Mouse (Mus musculus) NIH3T3 (cell line): ENCODE measurements around the gene Pomp.
"Not testable (repeated sequence)": the region's sequence is repeated elsewhere in the genome, so short reads cannot be mapped to it uniquely, and the experiment has no call there.

ENCODE experiments used
- DNase-seq: peaks from one replicate; pipeline ENCODE4 v3.0.0-alpha.2; 2012; ENCODE audit warnings: low read depth

Gene Pomp

GRCm38 (mm10) chr5:147860076-147860448 is 199 bp upstream of the Pomp start:
- no peak for DNase-seq

GRCm38 (mm10) chr5:147868674-147869073 is 8.4 kb downstream of the Pomp start:
- no peak for DNase-seq

DNA sequence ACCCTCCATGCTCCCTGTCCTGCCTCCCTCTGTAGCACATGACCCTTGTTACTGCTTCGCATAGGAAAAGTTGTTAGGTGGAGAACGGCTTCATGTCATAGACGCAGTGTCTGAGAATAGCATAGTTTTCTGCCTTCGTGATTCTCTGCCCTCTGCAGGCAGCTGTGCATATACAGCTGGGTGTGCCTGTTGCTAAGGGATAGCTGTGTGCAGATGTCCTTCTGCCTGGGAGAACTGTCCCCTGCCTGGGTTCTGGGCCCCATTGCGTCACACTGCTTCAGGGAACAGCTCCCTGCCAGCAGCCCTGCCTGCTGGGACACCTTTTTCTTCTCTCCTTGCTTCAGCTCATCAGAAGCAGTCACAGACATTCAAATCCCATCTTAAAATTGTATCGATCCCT is 9.3 kb downstream of the Pomp start:
- no peak for DNase-seq

DNA sequence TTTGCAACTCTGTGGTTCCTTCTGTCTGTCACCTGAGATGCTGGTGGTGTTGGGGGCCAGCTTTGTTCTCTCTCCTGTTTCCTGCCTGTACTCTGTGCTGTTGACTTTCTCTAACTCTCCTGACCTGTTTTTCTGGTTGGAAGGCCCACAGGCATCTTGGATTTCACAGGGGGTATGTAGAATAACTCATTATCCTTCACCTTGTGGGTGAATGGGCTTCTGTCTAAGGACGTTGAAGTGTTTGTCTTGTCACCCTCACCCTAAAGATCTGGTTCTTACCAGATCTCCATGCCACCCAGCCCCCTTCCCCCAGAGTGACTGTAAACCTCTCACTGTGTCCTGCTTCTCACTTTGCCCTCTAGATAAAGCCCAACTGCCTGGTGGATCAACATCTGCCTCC is 10.0 kb downstream of the Pomp start:
- DNase-seq = no peak

DNA sequence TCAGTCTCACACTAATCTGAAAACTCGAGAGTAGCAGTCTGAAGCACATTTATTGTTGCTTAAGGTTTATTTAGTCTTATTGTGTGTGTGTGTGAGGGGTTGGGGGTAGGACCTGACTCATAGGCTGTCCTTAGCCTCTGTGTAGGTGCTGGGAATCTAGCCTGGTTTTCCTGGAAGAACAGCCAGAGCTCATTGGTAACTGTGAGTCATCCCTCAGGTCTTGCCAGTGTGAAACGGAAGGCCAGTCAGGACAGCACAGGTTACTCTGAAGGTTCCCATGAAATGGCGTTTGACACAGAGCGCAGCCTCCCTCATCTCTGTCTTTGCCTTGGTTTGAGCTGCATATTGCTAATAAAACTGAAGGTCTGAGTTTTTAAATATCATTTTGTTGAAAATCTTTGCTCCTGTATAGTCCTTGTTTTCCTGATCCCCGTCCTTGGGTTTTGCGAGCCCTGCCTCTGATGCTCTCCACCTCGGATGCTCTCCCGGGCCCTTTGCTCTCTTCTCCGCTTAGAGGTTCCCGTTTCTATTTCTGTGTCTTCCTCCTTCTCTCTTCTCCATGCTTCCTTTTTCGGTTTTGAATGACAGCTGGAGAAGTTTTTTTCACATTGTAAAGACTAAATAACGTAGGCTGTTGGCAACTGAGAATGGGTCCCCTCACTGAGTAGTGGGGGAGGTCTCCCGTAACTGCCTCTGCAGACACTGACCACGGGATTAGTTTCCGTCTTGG is 11.0 kb downstream of the Pomp start:
- DNase-seq = peak; percentile 23

GRCm38 (mm10) chr5:147874491-147875065 is 14.3 kb downstream of the Pomp start:
- DNase-seq = no peak

DNA sequence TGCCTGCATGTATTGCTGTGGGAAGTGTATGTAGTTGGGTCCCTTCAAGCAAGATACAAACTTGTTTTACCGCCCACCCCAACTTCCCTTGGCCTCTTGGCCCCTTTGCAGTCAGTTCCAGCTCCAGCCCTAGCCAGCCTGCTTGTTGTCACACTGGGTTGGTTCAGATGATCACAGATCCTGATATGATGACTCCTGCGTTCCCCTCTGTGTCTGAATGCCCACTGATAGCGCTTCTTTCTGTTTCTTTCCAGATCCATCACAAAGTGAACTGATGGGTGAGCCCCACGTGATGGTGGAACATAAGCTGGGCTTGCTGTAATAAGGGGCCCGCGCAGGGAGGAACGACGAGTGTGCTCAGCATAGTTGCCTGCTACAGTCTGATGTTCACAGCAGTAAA is 14.9 kb downstream of the Pomp start:
- DNase-seq = no peak

DNA sequence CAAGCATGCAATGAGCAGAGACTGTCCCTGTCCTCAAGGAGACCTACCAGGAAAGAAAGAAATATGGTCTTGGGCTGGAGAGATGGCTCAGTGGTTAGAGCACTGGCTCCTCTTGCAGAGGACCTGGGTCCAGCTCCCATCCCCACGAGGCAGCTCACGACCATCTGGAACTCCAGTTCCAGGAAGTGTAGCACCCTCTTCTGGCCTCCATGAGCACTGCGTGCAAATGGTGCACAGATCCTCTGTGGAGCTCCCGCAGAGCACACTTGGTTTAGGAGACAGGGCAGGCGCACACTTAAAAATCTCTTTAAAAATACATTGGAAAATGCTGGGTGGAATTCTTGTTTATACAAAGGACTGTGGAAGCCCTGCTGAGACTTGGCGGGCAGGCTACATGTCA is 17.3 kb downstream of the Pomp start:
- peak; percentile 28 for DNase-seq

DNA sequence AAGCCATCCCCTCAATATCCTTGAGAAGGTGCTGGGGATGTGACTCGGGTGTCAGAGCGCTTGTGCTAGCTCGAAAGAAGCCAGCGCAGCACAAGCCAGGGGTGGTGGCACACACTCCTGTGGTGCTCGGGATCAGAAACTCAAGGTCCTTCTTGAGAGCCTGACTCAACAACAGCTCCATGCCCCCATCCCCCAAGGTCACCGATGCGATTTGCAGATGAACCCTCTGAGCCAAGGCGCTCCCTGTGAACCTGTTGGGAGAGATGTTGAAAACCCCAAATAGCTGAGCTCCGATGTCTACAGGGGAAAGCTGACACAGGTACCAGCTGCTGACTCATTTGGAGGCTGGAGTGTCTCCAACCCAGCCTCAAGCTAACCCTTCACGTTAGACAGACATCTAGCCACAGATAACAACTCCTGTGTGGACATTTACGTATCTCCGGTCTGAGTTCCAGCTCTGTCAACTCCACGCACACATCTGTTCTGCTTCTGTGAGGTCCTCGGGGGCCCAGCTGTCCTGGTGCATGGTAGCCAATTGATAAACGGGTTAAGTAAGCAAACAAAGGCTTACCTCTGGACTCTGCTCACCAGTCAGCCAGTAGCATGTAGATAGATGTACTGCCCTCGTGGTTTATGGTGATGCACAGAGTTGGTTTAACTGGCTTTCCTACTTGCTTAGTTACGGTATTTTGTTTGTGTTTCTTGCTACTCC is 19.9 kb downstream of the Pomp start:
- no peak for DNase-seq

DNA sequence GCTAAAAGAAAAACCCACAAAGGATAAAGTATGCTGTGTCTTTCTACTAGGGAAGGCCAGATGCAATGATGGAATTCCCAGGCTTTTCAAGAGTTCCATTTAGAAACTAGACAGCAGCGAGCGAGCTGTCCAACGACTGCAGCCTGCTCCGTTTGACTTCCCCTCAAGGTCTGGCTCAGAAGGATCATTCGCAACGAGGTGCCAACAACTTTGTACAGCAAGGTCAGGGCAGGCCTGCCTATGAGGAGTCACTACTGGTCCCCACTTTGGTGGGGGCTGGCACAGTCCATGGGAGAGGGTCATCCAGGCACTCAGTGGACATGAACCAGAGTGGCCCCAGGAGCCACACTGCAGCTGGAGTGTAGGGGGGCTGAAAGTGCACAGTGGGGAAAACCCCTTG is 23.3 kb downstream of the Pomp start:
- DNase-seq = no peak

DNA sequence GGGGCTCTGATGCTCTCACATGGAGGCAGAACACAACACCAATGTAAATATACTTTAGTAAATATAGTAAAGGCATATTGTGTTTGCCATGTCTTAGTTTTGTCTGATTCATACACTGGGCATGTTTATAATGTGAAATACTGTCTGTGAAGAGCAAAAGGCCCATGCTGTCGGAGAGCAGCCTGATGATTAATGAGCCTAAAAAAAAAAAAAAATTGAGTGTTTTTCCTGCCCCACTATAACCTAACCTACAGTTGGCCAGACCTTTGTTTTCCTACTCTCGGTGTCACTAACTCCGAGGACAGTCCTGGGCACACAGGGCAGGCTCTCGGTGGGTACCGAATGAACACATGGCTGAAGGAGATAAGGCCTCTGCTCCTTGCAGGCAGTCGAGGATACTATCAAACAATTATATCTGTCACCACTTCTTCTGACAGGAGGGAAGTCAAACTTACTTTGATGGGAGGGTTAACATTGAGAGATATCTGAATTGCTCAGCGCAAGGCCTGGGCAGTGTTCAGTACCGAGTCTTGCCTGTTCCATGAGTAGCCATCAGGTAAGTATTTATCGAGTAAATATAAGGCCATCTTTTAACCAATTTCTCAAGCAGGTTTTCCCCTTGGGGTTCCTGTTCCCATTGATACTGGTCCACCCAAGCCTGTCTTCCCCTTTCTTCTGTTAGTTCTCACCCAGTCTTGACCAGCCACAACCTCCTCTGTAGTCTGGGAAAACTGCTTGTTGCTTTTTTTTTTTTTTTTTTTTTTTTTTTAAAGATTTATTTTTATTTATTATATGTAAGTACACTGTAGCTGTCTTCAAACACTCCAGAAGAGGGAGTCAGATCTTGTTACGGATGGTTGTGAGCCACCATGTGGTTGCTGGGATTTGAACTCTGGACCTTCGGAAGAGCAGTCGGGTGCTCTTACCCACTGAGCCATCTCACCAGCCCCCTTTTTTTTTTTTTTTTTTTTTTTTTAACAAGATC is 28.3 kb downstream of the Pomp start:
- DNase-seq = peak; percentile 10

DNA sequence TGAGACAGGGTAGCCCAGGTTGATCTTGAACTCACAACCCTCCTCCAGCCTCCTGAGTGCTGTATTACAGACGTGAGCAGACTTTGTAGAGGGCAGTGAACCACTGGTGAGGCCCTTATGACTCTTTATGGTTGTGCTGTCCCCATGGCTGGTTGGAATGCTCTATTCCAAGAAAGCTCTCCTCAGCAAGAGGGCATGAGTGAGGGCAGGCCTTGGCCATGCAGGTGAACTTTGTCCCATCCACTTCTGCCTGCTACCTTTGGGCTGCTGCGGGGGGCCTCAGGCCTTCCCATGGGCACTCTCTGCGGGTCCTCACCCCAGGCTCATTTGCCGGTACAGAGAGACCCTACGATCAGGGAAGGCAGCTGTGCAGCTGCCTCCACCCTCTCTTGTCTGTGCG is 32.5 kb downstream of the Pomp start:
- no peak for DNase-seq

GRCm38 (mm10) chr5:147893143-147893542 is 32.9 kb downstream of the Pomp start:
- DNase-seq = no peak

- no peak for DNase-seq
Observed at GRCm38 (mm10) chr5:147893766-147894454, 33.6 kb downstream of the Pomp start.

DNA sequence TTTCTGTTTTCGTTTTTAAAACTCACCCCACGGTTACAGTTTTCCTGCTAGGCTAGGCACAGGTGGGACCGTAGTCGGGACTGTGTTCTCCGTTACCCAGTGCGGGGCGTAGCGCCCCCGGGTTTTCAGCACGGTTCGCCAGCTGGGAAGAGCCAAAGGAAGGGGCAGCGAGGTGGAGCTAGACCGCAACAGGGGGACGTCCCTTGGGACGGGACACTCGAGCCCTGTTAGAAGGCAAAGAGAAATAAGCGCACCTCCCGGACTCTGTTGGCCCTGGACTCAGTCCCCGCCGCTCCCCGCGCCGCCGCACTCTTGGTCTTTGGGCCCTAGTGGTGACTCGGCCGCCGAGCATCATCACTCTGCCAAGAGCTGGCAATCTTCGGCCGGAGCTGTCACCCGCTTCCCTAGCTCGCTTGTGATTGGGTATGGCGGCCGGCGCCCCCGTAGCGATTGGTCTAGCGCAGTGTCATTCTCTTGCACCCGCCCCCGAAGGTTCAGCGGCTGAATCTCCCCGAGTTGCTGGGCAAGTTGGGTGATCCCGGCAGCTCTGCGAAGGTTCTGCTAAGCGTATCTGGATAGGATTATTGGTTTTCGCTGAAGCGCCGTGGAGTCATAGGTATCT is 34.3 kb downstream of the Pomp start, which contains the start of gene Slc46a3:
TSS of gene Slc46a3 (minus strand) at position 361 of the 622 bp plus-strand sequence.
- DNase-seq = peak; percentile 93

DNA sequence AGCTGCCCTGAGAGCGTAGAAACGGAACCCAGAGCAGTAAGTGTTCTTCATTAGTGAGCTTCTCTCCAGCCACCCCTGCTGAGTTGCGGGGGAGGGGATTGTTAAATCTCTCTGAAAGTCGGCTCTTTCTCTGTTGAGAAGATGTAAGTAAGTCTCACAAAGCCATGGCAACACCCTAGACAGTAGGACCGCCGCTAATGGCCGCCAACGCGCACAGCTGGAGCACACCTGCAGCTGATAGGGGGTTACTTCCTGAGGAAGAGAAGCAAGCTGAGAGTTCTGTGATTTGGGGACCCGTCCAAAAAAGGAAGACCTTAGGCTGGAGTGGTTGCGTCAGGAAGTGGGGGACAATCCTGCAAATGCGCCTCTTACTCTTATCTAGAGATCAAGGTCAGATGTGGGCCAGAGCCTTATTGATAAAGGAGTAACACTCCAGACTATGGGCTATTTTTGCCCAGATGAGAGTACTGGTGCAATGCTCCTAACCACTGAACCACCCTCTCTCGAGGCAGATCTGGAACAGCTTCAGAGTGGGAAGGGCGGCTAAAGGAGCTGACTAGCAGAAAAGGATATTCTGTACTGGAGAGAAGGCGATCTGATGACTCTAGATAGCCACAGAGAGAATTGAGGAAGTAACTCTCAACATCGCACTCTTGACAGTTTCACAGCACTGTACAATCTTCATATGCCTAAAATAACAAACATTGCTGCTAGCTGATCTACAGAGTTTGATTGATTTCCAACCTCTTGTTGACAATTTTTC is 35.4 kb downstream of the Pomp start:
- DNase-seq = no peak

GRCm38 (mm10) chr5:147896501-147896900 is 36.2 kb downstream of the Pomp start:
- not testable (repeated sequence) for DNase-seq

- DNase-seq = no peak
Observed at GRCm38 (mm10) chr5:147898254-147898653, 38.0 kb downstream of the Pomp start.

GRCm38 (mm10) chr5:147898968-147899549 is 38.8 kb downstream of the Pomp start:
- DNase-seq = no peak
